Comparison of ENCODE assay signal across 8 mouse cellular contexts in the genomic region with DNA sequence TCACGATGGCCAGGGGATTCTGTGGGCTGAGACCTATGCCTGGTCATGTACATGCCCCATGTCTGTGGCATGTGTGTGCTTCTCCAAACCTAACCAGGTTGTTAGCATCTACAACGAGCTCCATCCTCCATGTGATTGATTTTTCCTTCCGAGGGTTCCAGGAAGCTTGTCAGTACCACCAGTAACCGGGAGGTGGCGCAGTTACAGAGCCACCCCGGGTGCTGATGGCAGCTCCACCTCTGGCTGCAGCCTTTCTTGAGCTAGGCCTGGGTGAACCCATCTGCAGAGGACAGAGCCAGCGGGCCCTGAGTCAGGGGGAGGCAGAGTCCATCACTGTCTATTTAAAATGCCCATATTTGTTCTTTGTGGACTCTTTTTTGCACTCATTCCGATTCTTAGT.
DNase-seq lines count a peak whose midpoint lies in the region.

No protein-coding gene starts in this region.

- intact Hi-C loops in gastrocnemius, postnatal 36 days (cut with DNase I), result loop anchor here (1.0 to 5.0 kb wide), 2 partner anchors 140 to 196 kb away; no protein-coding TSS in a partner anchor

- DNase-seq in left cerebral cortex, adult 18-20 months (ENCODE audit: low spot score in 2 of 2), result peak; percentile 80 to 82
- DNase-seq in left cerebral cortex, adult 11 months (ENCODE audit: low spot score), result no peak
- DNase-seq in adrenal gland, adult 18-20 months (ENCODE audit: low spot score in 2 of 2), result peak; percentile 70 to 74
- peak; percentile 78 for DNase-seq in embryo, embryonic 10 days (ENCODE audit: low spot score)
- peak; percentile 64 to 65 for DNase-seq in gastrocnemius, postnatal 36 days
- DNase-seq in layer of hippocampus, postnatal 10 days (ENCODE audit: low spot score in 2 of 2), result peak; percentile 80 to 84
- peak; percentile 5 for DNase-seq in naive thymus-derived CD4-positive, alpha-beta T cell, adult 2 months (ENCODE audit: low read depth)
- DNase-seq in urinary bladder, postnatal 25 days (ENCODE audit: low spot score), result peak; percentile 69
